Mouse (Mus musculus) kidney, adult 2 months (tissue): ENCODE measurements around the gene Zfp57.

ENCODE experiments used
- CTCF ChIP-seq: fragments of 200-500 bp; conservative IDR thresholded peaks from 2 replicates; pipeline ENCODE4 v1.5.1; 2011; ENCODE audit warnings: low read depth, mild to moderate bottlenecking, control low read depth, low read length, moderate library complexity, mixed read lengths; ENCODE audit not compliant: insufficient read depth, insufficient read length
- POLR2A ChIP-seq: fragments of 200-500 bp; IDR thresholded peaks from one replicate; pipeline ENCODE4 v1.6.1; 2011; ENCODE audit warnings: low read depth, low read length, control low read depth

DNA sequence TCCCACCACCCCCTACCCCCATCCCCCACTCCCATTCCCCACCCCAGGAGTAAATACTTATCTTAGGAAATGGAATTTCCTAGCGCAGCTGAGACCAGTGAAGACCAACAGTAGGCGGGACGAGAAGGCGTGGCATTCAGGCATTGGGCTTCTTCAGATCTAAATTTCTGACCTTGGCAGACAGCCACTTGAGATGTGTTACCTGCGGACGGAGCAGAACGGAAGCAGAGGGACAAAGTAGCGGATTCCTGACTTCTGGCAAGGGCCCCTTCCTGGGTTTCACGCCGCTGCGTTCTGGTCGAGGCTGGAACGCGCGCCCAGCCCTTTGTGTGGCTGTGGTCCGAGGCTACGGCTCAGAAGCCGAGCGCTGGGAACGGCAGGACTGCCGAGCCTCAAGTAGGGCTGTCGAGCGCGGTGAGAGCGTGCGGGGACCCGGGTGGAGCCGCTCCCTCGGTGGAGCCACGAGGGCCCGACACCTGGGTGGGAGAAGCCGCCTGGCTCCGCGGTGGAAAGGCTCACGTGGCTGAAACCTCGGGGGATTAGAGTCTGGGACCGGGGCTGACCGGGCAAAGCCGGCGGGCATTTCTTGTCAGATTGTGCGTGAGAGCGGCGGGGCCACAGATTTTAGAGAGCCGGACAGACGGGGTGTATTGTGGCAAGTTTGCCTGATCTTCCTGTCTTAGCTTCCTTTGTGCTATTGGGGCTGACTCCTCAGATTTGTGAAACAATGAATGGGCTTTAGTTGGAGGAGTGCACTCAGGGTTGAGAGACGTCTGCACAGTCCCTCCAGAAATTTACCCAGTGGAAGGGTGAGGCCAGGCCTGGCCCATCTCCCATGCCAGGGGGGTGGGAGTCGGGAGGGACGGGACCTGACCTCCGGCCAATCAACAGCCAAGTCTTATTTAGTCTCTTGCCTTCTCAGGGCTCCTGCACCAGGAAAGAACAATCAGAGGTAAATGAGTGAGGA, 1.7 kb downstream of the Zfp57 start:
- TF ChIP-seq POLR2A (no peak), CTCF (no peak)
